Mouse (Mus musculus) liver, adult 2 months (tissue): ENCODE measurements around the gene Entpd5. TPM values are rescaled to one million over a fixed set of nuclear protein-coding genes. Genes with fewer than 3 reads are reported as not detected.

Experiments used
- DNase-seq: peaks from one replicate; pipeline ENCODE4 v3.0.0-alpha.2; 2011; ENCODE audit warnings: low read depth, low spot score; ENCODE audit errors: extremely low read depth
- H3K27ac ChIP-seq: fragments of 200-500 bp; replicated peaks from 2 replicates; pipeline ENCODE4 v1.5.1; 2012; ENCODE audit warnings: low read depth, mild to moderate bottlenecking, control low read depth, inconsistent platforms, low read length; ENCODE audit not compliant: insufficient read depth
- H3K27me3 ChIP-seq: fragments of 200-500 bp; 2 replicates; pipeline ENCODE4 v1.6.1; 2012; ENCODE audit warnings: mild to moderate bottlenecking, moderate library complexity, low read length, inconsistent platforms; ENCODE audit not compliant: control insufficient read depth, insufficient read depth
- H3K36me3 ChIP-seq: fragments of 200-500 bp; 2 replicates; pipeline ENCODE4 v1.6.1; 2012; ENCODE audit warnings: low read length, inconsistent platforms; ENCODE audit not compliant: control insufficient read depth, insufficient read depth
- H3K4me1 ChIP-seq: fragments of 200-500 bp; 2 replicates; pipeline ENCODE4 v1.6.1; 2011; ENCODE audit warnings: low read length; ENCODE audit not compliant: control insufficient read depth, insufficient read depth
- H3K4me3 ChIP-seq: fragments of 200-500 bp; 2 replicates; pipeline ENCODE4 v1.5.1; 2011; ENCODE audit warnings: low read depth, mild to moderate bottlenecking, control low read depth, low read length, moderate library complexity; ENCODE audit not compliant: insufficient read depth
- H3K79me2 ChIP-seq: fragments of 200-500 bp; 2 replicates; pipeline ENCODE4 v1.6.1; 2012; ENCODE audit warnings: inconsistent platforms, mild to moderate bottlenecking, low read length, moderate library complexity; ENCODE audit not compliant: control insufficient read depth, insufficient read depth
- H3K9ac ChIP-seq: fragments of 200-500 bp; 2 replicates; pipeline ENCODE4 v1.6.1; 2012; ENCODE audit warnings: low read depth, mild to moderate bottlenecking, control low read depth, inconsistent platforms, low read length
- CTCF ChIP-seq: fragments of 200-500 bp; IDR thresholded peaks from 2 replicates; pipeline ENCODE4 v1.5.1; 2011; ENCODE audit warnings: low read depth, low read length, control low read depth
- POLR2A ChIP-seq: fragments of 200-500 bp; IDR thresholded peaks from 2 replicates; pipeline ENCODE4 v1.6.1; 2011; ENCODE audit warnings: low read length, control low read depth; ENCODE audit not compliant: insufficient read depth; ENCODE audit errors: extremely low read depth
- WGBS: fragments of 180-500 bp; shearing (Covaris S2); methylation state at CpG from one replicate; pipeline ENCODE4 v1.1.7; 2018; 5-methylcytosine and 5-hydroxymethylcytosine counted together
- polyA plus RNA-seq: library from polyadenylated mRNA; depleted of rRNA; stranded (reverse); fragments of >200 nt; gene quantifications from 2 replicates; pipeline ENCODE4 v1.2.3, GENCODE M21; 2012
- total RNA-seq: library from RNA; depleted of rRNA; stranded (reverse); fragments of >200 nt; gene quantifications from 2 replicates; pipeline ENCODE4 v1.2.3, GENCODE M21; 2014

The Entpd5 gene
- total and polyA plus RNA-seq, 2 experiments = 52.6 to 157 TPM

- H3K4me3 ChIP-seq = no peak overlapping the region
- H3K4me1 ChIP-seq = no peaks in the 10 kb centered on the region
- no peak overlapping the region for H3K27ac ChIP-seq
- 72% methylated on average over 3 of the region's 3 CpGs for WGBS
- no peak overlapping the region for H3K9ac ChIP-seq
- H3K27me3 ChIP-seq = no peaks in the 10 kb centered on the region
- no peaks in the 10 kb centered on the region for H3K79me2 ChIP-seq
- DNase-seq = no peak
- no peaks in the 10 kb centered on the region for H3K36me3 ChIP-seq
- no peak for TF ChIP-seq POLR2A
- no peak for TF ChIP-seq CTCF
These were observed 15.2 kb upstream of the Entpd5 start for GRCm38 (mm10) chr12:84423990-84424389.

GRCm38 (mm10) chr12:84417605-84417922 lies 8.7 kb upstream of the Entpd5 start:
- no peaks in the 10 kb centered on the region for H3K36me3 ChIP-seq
- H3K27ac ChIP-seq = peak overlapping the region; percentile 65
- DNase-seq = no peak
- peak overlapping the region; percentile 81 for H3K9ac ChIP-seq
- no peaks in the 10 kb centered on the region for H3K27me3 ChIP-seq
- peaks cover 2% of the 10 kb centered on the region; the same call in 1 of the 2 replicates for H3K79me2 ChIP-seq
- H3K4me3 ChIP-seq = peak overlapping the region; percentile 92
- peaks cover 7% of the 10 kb centered on the region; the same call in 1 of the 2 replicates for H3K4me1 ChIP-seq
- 25% methylated on average over 18 of the region's 18 CpGs for WGBS
- TF ChIP-seq CTCF = no peak
- no peak for TF ChIP-seq POLR2A

DNA sequence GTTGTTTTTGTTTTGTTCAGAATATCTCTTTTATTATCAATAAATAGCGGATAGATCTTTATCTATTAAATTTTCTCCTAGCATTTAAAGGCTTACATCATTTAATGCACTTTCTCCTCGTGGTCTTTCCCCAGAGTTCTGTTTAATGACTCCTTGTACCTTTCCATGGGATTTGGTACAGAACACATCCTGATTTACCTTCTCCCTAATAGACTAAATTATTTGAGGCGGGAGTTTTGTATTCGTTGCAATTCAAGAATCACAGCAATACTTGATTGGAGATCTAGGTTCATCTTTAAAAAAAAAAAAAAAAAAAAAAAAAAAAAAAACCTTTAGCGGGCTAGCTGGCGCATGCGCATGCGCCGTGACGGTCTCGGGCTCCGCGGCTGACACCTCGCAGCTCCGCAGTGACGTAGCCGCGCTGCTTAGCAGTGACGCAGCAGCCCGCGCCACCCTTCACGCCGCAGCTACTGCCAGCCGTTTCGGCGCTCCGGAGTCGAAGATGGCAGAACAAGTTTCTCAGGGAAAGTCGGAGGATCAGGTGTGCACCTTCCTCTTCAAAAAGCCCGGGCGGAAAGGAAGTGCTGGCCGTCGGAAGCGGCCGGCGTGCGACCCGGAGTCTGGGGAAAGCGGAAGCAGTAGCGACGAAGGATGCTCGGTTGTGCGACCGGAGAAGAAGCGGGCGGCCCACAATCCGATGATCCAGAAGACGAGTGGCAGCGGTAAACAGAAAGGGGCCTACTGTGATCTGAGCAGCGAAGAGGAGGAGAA lies 8.2 kb upstream of the Entpd5 start, which contains the start of gene Rnf113a2:
Rnf113a2 (plus strand) TSS at position 363 of the 771 bp plus-strand sequence.
- Histone ChIP-seq H3K4me1 (peaks cover 7% of the 10 kb centered on the region; the same call in 1 of the 2 replicates), H3K36me3 (no peaks in the 10 kb centered on the region), H3K27ac (peak within 1 kb of the TSS; percentile 65), H3K79me2 (peaks cover 2% of the 10 kb centered on the region; the same call in 1 of the 2 replicates), H3K9ac (peak within 1 kb of the TSS; percentile 81), H3K4me3 (peak within 1 kb of the TSS; percentile 92), H3K27me3 (no peaks in the 10 kb centered on the region)
- 2% methylated on average over 50 of the region's 50 CpGs for WGBS
- peak; percentile 72 for DNase-seq
- TF ChIP-seq POLR2A (peak; percentile 61; the same call in 1 of the 2 replicates), CTCF (no peak)

- TF ChIP-seq CTCF = no peak
- H3K4me1 ChIP-seq = peaks cover 4% of the 10 kb centered on the region; the same call in 1 of the 2 replicates
- DNase-seq = no peak
- peak overlapping the region; percentile 66 for H3K27ac ChIP-seq
- under 1% methylated on average over 52 of the region's 52 CpGs for WGBS
- no peaks in the 10 kb centered on the region for H3K36me3 ChIP-seq
- H3K79me2 ChIP-seq = peaks cover 2% of the 10 kb centered on the region; the same call in 1 of the 2 replicates
- peak overlapping the region; percentile 87 for H3K4me3 ChIP-seq
- peak overlapping the region; percentile 87 for H3K9ac ChIP-seq
- H3K27me3 ChIP-seq = no peaks in the 10 kb centered on the region
These were observed 683 bp downstream of the Entpd5 start for GRCm38 (mm10) chr12:84407874-84408818.

DNA sequence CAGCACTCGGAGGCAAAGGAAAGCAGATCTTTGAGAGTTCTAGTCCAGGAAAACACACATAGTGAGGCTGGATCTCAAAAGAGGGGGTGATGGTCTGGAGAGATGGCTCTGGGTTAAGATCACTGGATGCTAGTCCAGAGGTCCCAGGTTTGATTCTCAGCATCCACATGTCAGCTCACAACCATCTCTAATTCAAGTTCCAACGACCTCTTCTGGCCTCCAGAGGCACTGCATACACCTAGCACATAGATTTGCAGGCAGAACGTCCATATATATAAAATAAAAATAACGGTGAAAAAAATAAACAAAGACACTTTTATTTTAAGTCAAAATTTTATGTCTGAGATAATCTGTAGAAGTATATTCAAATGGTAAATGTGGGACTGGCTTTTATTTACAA lies 1.6 kb downstream of the Entpd5 start:
- Histone ChIP-seq H3K36me3 (no peaks in the 10 kb centered on the region), H3K27me3 (no peaks in the 10 kb centered on the region), H3K79me2 (peaks cover 2% of the 10 kb centered on the region; the same call in 1 of the 2 replicates), H3K27ac (no peak overlapping the region), H3K4me1 (peaks cover 10% of the 10 kb centered on the region; the same call in 1 of the 2 replicates), H3K4me3 (no peak overlapping the region), H3K9ac (no peak overlapping the region)
- TF ChIP-seq POLR2A = no peak
- no peak for TF ChIP-seq CTCF
- WGBS = 64% methylated on average over 4 of the region's 4 CpGs
- DNase-seq = no peak
